Mouse (Mus musculus): ENCODE results near the gene Wbp2nl.
A peak's percentile ranks its signal among the peaks of the same experiment; 100 is the strongest.

- TF ChIP-seq CTCF (IDR thresholded peaks at IDR 0.05 in 2 of 3, conservative IDR thresholded peaks at IDR 0.05 in 1 of 3; ENCODE audit: control insufficient read depth in 1 of 3, insufficient read depth in 1 of 3, low read depth in 2 of 3, low read length in 3 of 3, poor library complexity in 1 of 3, severe bottlenecking in 1 of 3) (no peak), HCFC1 (IDR thresholded peaks at IDR 0.05; ENCODE audit: low read depth, low read length) (no peak), RCOR1 (IDR thresholded peaks at IDR 0.05; ENCODE audit: low read depth, low read length) (no peak), TCF12 (IDR thresholded peaks at IDR 0.05; ENCODE audit: low read depth, low read length) (0 out of 2 replicates have a peak, but pooled peaks have one; percentile 28)
Observed at GRCm38 (mm10) chr15:82340414-82341035, 41.8 kb downstream of the Wbp2nl start.
